Mouse (Mus musculus) megakaryocyte, embryonic 14.5 days (primary cell): ENCODE data around the gene Vcp.

Experiments
- FLI1 ChIP-seq: IDR thresholded peaks from 2 replicates; pipeline ENCODE4 v1.6.1; 2012; ENCODE audit warnings: low read length, inconsistent platforms, mixed read lengths
- GATA1 ChIP-seq: IDR thresholded peaks from 3 replicates; pipeline ENCODE4 v1.6.1; 2012; ENCODE audit warnings: mixed read lengths, low read length, inconsistent platforms, borderline replicate concordance

DNA sequence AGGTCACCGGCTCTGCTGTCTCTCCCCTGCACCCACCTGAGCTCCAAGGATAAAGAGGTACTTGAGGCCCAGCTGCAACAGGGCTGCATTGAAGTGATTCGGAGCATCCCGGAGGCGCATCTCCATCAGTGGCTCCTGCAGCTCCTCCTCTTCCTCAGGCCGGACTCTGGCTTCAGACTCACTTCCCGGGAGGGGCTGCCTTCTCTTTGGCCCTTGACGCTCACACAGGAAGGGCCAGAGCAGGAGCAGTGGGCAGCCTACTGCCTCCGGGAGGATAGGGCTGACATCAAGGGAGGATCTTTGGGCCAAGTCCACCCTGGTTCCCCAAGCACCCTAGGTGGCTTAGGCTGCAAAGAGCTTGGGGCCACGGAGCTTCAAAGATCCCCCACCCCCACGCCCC is 18.9 kb upstream of the Vcp start:
- TF ChIP-seq GATA1 (no peak), FLI1 (no peak)
